Mouse (Mus musculus): Measurements from ENCODE around the gene Ctnnb1.
A peak's percentile ranks its signal among the peaks of the same experiment; 100 is the strongest.

The Ctnnb1 gene

DNA sequence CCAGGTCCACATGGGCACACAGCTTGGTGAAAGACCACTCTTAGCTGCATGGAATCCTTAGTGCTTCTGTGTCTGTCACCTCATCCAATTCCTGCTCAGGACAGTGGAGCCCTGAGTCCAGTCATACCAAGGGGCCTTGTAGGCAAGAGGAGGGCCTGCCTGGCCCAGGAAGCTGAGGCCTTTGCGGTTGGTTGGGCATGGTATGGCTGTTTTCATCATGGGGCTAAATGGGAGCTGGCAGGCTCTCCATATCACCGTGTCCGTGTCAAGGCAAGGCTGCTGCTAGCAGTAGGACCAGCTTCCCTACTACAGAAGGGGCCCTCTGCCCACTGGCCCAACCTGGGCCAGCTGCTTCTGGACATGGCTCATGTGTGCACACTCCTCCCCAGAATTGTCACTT is 34.7 kb downstream of the Ctnnb1 start:
- no peak for DNase-seq

DNA sequence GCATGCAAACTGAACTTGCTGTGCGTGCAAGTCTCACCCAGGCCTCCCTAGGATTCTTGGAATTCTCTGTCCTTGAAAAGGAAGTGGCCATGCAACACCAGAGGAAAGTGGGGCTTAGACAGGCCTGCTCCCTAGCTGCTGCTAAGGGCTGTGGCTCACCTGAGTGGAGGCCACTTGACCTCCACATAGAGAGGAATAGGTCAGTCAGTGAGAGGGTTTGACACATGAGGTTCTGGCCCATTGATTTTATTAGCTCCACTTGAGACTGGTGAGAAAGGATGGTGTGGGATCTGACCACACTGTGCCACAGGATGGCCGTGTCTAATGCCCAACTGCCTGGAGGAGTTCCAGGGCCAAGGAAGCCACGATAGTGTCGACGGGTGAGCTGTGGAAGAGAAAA is 35.2 kb downstream of the Ctnnb1 start:
- DNase-seq = no peak

DNA sequence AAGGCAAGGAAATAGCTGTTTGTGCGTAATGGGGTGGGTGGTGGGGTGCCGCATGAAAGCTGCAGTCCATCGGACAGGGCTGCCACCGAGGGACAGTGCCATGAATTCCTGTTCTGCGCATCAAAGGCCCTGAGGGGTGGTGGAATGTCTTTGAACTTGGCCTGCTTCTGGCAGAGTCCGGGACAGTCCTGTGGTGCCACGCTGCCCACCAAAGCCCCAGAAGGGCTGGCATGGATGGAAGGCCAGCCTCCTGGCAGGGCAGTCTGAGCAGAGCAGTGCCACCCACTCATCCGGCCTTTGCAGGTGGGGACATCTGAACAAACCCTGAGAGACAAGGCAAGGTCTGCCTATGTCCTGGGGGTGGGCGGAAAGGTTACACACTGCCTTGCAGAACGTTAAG is 36.0 kb downstream of the Ctnnb1 start:
- no peak for DNase-seq

DNA sequence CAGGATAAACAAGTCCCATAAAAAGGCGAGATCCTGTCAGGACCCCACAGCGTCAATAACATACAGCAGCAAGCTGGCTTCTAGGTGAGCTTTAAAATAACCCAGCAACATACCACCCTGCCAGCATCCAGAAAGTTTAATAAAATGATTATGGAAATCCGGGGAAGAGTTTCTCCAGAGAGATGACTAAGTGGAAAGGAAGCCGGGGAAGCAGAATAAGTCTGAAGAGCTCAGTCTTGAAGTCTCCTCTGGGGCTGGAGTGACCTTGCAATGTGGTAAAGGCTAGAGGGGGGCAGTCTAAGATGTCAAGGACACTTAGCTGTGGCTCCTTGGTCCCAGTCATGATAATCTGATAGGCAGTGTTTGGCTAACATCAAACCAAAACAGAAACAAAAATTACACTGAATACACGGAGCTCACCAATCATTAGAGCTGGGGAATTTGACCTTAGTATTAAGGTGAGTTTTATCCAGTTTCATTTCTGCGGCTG is 44.1 kb downstream of the Ctnnb1 start:
- DNase-seq = no peak

DNA sequence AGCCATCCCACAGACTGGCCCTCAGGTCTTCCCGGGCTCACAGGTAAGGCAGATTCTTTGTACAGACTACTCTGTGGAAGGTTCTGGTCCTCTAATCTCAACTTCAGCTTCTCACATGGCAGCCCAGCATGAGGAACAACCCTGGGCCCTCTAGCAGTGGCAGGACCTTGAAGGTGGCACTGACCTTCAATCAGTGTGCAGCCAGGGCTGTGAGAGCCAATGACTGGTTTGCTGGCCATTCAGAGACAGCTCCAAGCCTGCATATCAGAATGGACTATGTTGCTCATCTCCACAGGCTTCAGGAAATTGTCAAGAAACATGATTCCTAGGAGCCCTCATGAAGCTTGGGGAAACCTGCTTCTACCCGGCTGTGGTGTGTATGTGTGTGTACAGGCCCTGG is 45.2 kb downstream of the Ctnnb1 start:
- no peak for DNase-seq

DNA sequence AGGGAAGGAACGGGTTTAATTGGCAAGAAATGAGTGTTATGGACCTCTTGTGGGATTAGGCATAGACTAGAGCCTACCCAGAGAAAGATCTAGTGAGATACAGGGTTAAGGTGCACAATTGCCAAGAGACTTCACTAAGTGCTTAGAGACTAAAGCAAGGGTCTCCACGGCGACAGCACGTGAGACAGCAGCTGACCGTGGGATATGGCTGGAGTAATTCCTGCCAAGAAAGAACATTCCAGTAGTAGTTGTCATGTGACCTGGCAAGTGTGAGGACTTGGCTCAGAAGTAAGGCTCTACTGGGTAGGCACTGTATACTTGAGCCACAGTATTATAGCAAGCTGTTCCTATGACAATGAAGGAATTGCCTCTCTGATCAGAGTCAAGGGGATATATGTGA is 47.1 kb downstream of the Ctnnb1 start:
- DNase-seq = no peak

DNA sequence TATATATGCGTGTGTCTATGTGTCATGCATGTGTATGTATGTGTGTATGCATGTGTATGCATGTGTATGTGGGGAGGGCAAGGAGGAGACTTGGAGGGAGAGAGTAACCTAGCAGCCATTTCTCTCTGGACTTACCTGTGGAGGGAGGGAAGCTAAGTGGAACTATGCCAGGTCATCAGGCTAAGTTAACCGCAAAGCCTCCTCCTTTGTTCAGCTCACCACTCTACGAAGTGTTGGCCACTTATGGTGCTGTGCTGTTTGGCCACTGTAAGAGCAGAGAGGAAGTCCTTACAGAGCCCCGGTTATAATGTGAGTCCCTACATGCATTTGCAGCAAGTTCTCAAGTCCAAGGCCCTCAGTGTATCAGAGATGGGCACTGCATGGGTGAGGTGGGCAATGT is 47.8 kb downstream of the Ctnnb1 start:
- DNase-seq = no peak

DNA sequence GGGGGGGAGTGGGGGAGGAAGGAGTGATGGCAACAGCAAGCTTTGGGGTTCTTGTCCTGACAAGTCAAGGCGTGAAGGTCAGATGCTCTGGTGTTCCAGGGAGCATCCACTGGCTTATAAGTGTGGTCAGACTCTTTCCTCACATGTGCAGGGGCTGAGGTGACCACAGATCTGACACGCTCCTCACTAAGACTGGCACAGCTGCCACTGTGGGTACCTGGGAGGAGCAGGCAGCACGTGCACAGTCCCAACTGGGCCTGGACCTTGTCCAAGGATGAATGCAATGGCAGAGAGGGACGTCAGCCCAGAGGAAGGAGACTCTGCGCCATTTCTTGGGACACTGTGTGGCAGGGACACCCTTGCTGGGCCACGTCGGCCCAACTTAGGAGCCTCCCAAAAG is 52.8 kb downstream of the Ctnnb1 start:
- DNase-seq = no peak

DNA sequence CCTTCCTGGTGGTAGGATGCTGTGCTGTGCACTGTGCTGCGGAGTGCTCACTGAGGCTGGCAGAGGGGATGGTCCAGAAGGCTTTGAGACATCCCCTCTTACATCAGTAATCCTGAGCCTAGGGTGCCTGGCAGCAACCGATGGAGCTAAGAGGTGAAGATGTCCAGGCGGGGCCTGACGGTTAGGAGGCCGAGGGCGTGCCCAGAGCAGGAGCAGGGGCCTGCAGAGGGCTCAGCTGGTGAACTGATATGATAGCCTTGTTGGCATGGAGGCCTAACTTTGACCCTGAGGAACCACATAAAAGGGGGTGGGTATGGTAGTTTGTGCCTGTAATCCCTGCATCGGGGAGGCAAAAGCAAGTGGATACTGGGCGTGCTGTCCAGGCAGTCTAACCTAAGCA is 54.8 kb downstream of the Ctnnb1 start:
- DNase-seq = no peak

DNA sequence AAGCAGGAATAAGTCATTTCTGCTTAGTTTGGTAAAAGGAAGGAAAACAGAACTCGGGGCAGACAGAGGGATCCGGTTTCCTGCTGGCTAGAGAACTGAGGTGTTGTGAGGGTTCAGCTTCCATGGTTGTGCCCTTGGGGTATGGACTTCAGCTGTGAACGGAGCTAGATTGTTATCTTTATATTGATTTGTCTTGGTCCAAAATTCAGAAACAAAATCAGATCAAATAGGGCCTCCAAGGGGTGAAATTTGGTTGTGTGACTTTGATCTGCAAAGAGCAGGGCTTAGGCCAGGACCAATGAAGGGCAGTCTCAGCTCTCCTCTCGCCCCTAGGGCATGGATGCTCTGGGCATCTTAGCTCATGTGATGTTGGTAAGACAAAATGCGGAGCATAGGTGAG is 55.5 kb downstream of the Ctnnb1 start:
- no peak for DNase-seq

DNA sequence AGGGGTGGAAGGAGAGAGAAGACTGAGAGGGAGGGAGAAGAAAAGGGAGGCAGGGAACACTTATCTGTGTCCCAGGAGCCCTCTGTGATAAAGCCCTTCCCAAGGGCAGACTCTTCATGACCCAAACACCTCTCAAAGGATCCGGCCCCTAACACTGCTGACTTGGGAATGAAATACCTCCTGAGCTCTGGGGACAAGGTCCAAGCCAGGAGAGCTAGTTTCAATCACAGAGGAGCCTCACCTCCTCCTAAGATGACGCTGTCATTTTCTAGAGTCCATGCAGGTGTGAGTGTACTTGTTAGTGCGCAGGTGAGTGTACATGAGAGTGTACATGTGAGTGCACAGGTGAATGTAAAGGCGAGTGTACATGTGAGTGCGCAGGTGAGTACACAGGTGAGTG is 56.0 kb downstream of the Ctnnb1 start:
- DNase-seq = no peak

DNA sequence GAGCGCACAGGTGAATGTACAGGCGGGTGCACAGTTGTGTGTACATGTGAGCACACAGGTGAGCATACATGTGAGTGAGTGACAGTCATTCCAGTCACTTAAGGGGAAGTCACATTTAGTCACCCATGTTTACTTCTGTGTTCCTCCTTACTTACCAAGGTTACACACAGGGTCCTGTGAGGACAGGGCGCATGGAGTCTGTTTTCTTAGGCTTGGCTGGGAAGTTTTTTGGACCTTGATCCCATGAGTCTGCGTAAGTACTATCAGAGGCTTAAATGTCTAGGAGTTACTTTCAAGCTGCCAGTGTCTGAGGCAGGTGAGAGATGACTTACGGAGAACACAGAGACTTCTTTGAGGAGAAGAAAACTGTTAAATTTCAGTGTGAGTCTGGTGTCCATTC is 56.5 kb downstream of the Ctnnb1 start:
- no peak for DNase-seq

DNA sequence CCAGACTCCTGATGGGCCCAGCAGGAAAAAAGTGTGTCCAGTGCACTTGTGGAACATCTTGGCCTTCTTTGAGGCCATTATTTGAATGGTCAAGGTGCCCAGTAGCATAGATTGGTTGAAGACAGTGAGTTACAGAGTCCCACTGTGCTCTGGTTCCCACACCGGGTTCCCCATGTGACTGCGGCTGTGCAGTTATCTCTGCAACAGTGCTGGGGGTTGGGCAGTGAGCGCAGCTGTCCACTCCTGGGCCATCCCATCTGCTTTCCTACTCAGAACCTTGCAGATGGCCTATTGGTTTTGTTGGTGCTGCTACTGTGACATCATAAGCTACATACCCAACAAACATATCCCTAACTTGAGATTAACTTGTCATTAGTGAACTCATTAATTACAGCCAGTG is 57.2 kb downstream of the Ctnnb1 start:
- no peak for DNase-seq

DNA sequence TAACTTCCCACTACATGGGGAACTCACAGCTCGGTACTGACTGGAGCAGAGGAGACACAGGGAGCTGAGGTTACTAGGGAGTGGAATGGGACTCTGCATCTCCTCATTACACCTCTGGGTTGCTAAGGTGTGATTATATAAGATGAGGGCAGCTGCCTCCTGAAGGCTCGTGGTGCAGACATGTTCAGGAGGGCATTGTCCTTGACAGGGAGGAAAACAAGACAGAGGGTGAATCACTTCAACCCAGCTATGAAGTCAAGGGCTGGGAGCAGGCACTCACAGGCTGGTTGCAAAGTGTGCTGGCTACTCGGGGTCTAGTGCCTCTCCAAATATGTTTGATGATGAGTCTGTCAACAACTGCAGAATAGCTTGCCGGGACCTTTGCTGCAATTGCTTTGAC is 58.0 kb downstream of the Ctnnb1 start:
- DNase-seq = no peak

DNA sequence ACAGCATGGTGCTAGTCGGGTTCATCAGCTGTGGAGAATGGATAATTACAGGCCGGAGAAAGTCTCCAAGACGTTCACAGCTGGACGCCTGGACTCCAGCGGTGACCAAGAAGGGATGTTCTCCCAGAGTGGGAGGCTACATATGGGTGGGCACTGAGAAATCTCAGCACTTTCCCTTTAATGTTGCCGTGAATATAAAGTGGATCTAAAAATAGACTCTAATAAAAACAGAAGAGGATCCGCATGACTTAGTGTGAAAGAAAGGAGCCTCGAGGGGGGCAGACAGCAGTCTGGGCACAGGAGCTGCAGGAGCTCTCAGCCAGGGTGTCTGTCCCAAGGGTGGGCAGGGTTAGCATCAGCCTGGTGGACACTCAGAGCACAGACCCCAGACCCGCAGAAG is 59.1 kb downstream of the Ctnnb1 start:
- DNase-seq = peak in 1 of 2 experiments; percentile 14

DNA sequence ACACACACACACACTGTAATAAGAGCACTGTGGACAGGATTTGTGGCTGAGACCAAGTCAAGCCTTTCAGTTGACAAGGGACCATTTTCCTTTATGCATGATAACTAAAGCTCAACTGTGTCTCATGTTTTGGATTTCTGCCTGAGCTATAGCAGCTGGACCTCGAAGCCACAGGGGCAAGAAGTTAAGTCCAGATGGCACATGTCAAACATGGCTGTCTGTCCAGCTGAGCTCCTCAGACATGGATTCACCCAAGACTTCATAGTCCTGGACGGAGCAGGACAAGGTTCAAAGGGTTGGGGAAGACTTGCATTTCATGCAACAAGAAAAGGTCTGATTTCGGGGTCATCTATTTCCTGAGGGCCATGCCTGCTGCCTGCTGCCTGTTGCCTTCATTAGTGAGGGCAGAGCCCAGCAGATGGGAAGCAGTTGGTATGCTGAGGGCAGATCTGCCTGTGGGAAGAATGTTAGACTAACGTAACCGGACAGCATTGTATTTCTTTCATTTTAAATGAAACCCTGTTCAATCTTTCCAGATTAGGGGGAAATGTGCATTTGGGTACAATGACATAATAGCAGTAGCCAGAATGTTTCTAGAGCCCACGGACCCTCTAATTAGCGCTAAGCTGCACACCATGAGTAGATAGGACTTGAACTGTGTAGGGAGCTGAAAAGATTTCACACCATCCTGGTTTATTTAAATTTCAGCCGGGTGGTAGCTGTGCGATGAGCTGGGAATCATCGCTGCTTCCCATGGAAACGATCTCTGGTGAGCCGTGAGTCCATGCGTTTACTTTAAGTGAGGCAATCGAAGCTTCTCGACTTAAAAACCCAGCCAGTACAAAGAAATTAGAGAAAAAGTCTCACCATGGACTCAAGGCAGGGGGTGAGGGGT is 61.0 kb downstream of the Ctnnb1 start:
- no peak for DNase-seq

DNA sequence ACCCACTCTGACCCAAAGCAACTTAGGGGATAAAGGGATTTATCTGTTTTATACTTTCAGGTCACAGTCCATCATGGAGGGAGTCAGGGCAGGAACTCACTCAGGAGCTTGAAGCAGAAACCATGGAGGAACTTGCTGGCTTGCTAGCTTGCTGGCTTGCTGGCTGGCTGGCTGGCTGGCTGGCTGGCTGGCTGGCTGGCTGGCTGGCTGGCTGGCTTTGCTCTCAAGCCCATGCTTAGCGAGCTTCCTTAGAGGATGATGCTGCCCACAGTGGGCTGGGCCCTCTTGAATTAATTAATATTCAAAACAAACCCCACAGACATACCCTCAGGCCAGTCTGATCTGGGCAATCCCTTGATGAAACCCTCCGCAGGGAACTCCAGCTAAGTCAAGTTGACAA is 62.8 kb downstream of the Ctnnb1 start:
- DNase-seq = no peak

DNA sequence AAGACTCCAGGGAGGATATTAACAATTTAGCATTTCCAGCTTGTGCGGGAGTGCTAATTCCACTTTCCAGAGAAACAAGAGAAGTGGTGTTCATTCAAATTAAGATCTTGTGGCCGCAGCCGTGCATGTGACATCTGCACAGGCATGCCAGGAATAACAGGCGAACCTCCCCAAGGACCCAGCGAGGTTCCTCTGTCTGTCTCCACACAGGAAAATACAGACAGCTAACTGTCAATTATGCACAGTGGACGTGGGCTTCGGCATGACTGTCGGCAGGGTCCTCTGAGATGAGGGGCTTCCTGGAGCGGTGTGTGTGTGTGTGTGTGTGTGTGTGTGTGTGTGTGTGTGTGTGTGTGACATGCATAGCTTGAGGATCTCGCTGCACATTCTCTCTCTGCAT is 64.0 kb downstream of the Ctnnb1 start:
- no peak for DNase-seq

DNA sequence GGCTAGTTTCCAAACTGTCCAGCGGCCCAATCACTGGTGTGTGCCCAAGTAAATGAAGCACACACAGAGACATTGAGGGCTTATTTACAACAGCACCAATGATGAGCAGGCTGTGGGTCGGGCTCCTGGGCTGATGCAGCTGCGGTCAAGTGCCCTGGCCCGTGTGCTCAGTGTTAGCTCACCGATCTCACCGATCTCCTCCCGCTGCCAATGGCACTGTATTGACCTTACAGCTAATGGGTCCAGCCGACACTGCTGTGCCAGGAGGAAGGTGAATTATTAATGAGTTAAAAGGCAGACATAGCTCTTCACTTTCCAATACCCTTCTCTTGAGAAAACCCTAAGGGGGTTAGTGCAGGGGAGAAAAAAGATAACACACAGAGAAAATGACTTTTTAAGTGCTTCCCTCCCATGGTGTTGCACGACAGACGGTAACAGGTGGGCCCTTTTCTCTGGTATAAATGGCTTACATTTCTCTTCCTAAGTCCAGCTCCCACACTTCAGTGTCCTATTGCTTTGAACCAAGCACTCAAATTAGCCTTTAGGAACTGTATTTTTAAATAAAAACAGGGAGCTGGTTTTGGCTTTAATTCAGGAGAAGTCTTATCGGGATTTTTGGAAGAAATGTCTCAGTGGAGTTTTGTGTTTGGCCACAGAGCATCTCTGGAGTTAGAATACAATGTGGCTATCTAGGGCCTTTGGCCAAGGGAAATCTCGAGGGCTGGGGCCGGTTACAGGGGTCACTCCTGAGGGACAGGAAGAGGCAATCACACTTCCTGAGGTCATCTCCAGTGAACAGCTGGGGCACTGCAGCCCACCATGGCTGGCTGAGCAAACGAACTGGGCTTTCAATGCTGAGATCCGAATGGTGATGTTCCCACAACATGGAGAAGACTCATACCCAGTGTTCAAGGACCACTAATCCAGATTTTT is 65.5 kb downstream of the Ctnnb1 start:
- no peak for DNase-seq

DNA sequence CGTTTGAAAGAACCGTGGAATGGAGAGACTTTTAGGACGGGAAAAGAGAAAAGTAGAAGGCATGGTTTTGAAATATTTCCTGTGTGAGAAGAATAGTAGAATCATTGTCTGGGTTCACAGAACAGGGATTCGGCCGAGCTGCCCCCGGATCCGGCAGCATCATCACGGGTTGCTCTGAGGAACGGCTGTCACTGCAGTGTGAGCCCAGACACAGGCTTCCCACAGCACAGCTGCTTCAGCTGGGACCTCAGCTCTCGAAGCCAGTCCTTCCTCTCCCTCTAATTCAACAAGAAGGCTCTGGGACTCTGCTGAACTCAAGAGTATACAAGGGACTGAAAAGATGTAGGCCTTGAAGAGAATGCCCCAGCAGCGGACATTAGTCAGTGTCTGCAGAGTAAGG is 69.7 kb downstream of the Ctnnb1 start:
- DNase-seq = no peak

DNA sequence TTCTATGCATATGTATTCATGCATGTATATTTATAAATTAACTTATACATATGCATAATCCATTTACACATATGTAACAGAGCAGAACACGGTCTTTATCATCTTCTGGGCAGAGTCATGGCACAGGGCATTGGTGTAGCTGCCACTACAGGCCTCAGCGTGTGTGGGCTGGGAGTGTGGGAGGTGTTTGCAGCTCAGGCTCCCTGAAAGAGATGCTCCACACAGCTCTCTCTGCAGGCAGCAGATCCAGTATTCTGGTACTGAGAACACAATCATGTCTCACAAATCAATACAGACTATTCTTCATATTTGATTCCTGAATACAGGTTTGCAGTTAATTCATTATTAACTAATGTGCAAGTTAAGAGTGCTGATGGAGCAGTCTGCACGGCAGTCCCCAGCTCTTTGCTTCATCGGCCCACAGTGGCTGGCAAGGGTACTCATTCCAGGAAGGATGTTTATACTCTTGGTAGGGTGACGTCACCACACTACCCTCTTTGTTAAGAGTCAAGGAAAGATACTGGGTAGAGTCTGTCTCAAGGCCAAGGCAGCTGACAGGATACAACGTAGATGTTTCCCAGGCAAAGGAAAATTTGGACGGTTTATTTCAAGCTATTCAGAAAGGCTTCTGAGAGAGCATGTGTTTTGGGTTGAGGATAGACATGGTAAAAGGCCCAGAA is 71.8 kb downstream of the Ctnnb1 start:
- DNase-seq = no peak

DNA sequence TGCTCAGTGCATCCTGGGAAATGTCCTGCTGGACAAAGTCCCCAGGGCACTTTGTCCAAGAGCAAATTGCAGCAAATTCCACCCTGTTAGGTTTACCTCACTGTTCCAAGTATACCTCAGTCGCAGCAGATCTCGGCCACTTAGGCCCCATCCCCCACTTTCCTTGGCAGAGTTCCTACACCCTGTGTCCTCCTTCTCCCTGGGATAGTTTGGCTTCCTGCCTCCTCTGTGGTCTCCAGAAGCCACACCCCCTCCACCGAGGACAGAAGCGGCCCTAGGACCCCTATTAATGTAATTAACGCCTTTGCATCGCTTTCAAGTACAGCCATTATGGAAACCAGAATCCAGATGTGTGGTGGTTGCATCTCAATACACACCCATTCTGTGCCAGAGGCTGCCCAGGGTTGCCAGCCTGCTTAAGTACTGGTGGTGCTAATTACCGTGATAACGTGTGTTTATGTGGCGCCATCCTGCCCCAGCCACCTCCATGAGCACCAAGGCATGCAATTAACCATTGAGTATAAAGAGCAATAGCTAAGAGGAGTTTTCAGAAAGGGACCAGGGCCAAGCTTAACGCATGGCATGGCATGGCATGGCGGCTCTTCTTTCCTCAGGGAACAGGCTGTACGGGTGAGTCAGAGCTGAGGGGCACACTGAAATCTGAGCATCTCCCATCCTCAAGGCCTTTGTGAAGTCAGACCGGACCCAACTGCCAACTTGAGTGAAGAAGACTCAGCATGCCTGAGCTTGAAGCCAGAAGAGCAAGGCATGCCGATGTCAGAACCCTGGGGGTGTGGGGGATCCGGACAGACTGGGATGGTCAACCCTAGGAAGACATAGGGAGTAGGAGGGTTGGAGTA is 72.9 kb downstream of the Ctnnb1 start:
- peak in 1 of 2 experiments; percentile 22 for DNase-seq

Data from cerebellum, postnatal 25 days (tissue).